Mouse (Mus musculus): Measurements from ENCODE around the gene Rnf220. TPM values are rescaled to one million over a fixed set of nuclear protein-coding genes. Genes with fewer than 3 reads are reported as not detected.

Rnf220 gene
- total and polyA plus RNA-seq, 2 experiments from 2014 or later: 25.6 to 62.3 TPM

DNA sequence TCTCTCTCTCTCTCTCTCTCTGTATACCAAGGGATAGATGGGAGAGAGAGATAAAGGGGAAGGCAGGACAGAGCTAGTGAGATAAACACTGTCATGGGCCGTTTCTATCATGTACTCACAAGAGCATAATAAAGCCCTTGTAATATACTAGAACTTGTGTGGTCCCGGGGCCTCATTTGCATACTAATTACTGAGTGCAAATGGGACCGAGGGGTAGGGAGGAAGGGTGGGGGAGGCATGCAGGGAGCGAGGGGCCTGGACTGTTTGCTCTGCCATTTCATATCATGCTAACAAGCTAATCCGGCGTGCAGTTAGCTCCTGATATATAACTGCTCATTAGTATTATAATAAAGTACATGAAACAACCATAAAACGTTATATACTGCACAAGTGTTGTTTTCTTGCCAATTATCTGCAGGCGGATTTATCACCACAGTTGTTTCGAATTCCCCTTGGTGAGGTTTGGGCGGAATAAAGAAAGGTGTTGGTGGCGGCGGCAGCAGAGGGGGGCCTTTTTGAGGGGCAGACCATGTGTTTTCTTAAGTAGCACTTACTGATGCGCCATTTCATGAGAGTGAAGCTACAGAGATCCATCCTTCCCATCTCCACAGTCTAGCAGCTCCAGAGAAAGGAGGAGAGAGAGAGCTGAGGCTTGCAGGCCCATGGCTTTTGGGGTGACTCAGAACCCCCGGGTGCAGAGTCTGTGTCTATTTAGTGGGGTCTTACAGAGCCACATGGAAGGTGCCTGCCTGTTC is 116.9 kb downstream of the Rnf220 start:
- Histone ChIP-seq H3K27ac (ENCODE audit: low read depth) (no peak overlapping the region), H3K4me1 (ENCODE audit: control insufficient read depth, insufficient read depth) (no peaks in the 10 kb centered on the region), H3K9me3 (replicated peaks; ENCODE audit: control insufficient read depth, low read length) (no peaks in the 10 kb centered on the region), H3K36me3 (replicated peaks; ENCODE audit: control insufficient read depth, insufficient read depth, low read length) (no peaks in the 10 kb centered on the region), H3K4me3 (ENCODE audit: low read depth, low read length) (no peak overlapping the region), H3K4me2 (ENCODE audit: low read depth, low read length) (no peak overlapping the region), H3K9ac (replicated peaks; ENCODE audit: low read depth, low read length) (no peak overlapping the region), H3K27me3 (ENCODE audit: control insufficient read depth, insufficient read depth, low read length) (0 out of 2 replicates have a peak, but pooled peaks cover 3% of the 10 kb centered on the region)
- WGBS: 58% methylated on average over 14 of the region's 14 CpGs
- ATAC-seq (ENCODE audit: insufficient read depth, low read depth): no peak
- DNase-seq (ENCODE audit: low spot score): no peak
- TF ChIP-seq EP300 (IDR thresholded peaks at IDR 0.05; ENCODE audit: low read depth): no peak
- TF ChIP-seq CTCF (IDR thresholded peaks at IDR 0.05; ENCODE audit: low read depth): no peak

DNA sequence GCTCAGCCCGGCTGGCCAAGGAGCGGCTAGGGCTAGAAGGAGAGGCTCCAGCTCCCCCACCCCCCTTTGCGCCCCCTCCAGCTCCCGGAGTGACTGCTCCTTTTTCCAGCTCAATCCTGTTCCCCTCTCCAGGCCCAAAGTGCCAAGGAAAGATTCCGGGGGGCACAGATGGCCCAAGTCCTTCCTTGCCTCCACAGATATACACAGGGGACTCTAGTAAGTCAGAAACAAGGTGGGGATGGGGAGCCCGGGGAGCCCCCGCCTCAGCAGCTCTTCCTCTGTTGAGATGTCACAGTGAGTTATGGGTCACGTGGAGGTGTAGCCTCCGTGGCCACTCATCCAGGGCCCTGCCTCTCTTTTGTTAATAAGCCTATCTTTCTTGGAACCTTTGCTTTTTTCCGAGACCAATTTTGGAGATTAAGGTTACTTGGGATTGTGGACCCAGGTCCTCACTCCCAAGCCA is 122.7 kb downstream of the Rnf220 start:
- DNase-seq (ENCODE audit: low spot score): no peak
- Histone ChIP-seq H3K4me1 (ENCODE audit: control insufficient read depth, insufficient read depth) (no peaks in the 10 kb centered on the region), H3K4me3 (ENCODE audit: low read depth, low read length) (no peak overlapping the region), H3K27ac (ENCODE audit: low read depth) (no peak overlapping the region), H3K27me3 (ENCODE audit: control insufficient read depth, insufficient read depth, low read length) (0 out of 2 replicates have a peak, but pooled peaks cover 9% of the 10 kb centered on the region), H3K9me3 (replicated peaks; ENCODE audit: control insufficient read depth, low read length) (no peaks in the 10 kb centered on the region), H3K36me3 (replicated peaks; ENCODE audit: control insufficient read depth, insufficient read depth, low read length) (no peaks in the 10 kb centered on the region), H3K9ac (replicated peaks; ENCODE audit: low read depth, low read length) (no peak overlapping the region), H3K4me2 (ENCODE audit: low read depth, low read length) (no peak overlapping the region)
- TF ChIP-seq CTCF (IDR thresholded peaks at IDR 0.05; ENCODE audit: low read depth): no peak
- no peak for TF ChIP-seq EP300 (IDR thresholded peaks at IDR 0.05; ENCODE audit: low read depth)
- WGBS: 29% methylated on average over 8 of the region's 10 CpGs
- no peak for ATAC-seq (ENCODE audit: insufficient read depth, low read depth)

DNA sequence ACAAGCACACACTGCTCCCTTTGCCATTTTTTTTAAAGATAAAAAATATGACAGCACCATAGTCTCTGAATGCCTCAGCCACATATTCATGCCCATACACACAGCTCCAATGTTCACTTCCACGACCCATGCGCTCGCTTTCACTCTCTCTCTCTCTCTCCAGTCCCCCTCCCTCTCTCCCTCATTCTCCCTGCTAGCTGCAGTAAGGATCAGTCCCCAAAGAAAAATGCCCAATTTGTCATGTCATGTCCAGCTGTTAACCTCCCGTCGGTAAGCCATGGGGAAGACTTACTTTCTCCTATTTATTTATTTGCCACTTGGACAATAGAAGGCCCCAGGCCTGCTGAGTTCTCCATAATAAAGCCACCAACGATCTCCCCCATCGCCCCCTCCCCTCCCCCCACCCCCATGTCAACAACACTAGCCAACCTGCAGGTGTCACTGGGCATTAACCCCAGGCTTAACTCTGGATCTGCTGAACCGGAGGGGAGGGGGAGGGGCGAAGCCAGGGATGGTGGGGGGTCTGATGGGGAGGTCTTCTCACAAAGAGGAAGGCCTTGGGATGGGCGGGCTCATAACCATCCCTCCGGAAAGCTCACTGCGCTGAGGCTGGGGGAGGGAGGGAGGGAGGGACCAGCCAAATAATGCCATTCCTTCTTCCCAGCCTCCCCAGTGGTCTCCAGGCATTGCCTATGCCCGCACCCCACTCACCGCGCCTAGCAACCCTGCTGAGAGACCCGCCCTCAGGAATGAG is 123.4 kb downstream of the Rnf220 start:
- TF ChIP-seq CTCF (IDR thresholded peaks at IDR 0.05; ENCODE audit: low read depth) (no peak), EP300 (IDR thresholded peaks at IDR 0.05; ENCODE audit: low read depth) (no peak)
- no peaks in the 10 kb centered on the region for H3K36me3 ChIP-seq (replicated peaks; ENCODE audit: control insufficient read depth, insufficient read depth, low read length)
- ATAC-seq (ENCODE audit: insufficient read depth, low read depth) (no peak), DNase-seq (ENCODE audit: low spot score) (no peak)
- no peak overlapping the region for H3K9ac ChIP-seq (replicated peaks; ENCODE audit: low read depth, low read length)
- H3K9me3 ChIP-seq (replicated peaks; ENCODE audit: control insufficient read depth, low read length): no peaks in the 10 kb centered on the region
- 22% methylated on average over 13 of the region's 16 CpGs for WGBS
- H3K4me1 ChIP-seq (ENCODE audit: control insufficient read depth, insufficient read depth): no peaks in the 10 kb centered on the region
- H3K27me3 ChIP-seq (ENCODE audit: control insufficient read depth, insufficient read depth, low read length): 0 out of 2 replicates have a peak, but pooled peaks cover 9% of the 10 kb centered on the region
- H3K4me3 ChIP-seq (ENCODE audit: low read depth, low read length): no peak overlapping the region
- H3K4me2 ChIP-seq (ENCODE audit: low read depth, low read length): no peak overlapping the region
- no peak overlapping the region for H3K27ac ChIP-seq (ENCODE audit: low read depth)

DNA sequence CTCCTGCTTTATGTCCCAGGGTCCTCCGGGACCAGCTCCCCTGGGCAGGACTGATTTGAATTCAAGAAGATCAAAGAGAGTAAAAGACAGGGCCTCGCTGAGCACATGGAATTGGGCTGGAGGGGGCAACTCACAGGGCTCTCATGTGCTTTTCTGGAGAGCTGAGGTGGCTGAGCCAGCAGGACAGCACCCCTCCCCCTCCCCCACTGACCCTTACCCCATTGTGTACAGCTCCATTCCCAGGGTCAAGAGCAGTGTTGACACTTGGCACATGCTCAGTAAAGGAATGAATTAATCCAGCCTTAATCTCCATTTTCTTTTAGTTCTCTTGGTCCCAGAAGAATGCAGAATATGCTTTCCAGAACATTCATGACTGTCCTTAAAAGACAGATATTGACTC is 125.0 kb downstream of the Rnf220 start:
- 0 out of 2 replicates have a peak, but pooled peaks cover 9% of the 10 kb centered on the region for H3K27me3 ChIP-seq (ENCODE audit: control insufficient read depth, insufficient read depth, low read length)
- ATAC-seq (ENCODE audit: insufficient read depth, low read depth) (no peak), DNase-seq (ENCODE audit: low spot score) (no peak)
- no peaks in the 10 kb centered on the region for H3K36me3 ChIP-seq (replicated peaks; ENCODE audit: control insufficient read depth, insufficient read depth, low read length)
- no peak overlapping the region for H3K27ac ChIP-seq (ENCODE audit: low read depth)
- H3K4me1 ChIP-seq (ENCODE audit: control insufficient read depth, insufficient read depth): no peaks in the 10 kb centered on the region
- no peak overlapping the region for H3K4me3 ChIP-seq (ENCODE audit: low read depth, low read length)
- H3K9me3 ChIP-seq (replicated peaks; ENCODE audit: control insufficient read depth, low read length): no peaks in the 10 kb centered on the region
- WGBS: 47% methylated on average over 2 of the region's 2 CpGs
- H3K4me2 ChIP-seq (ENCODE audit: low read depth, low read length): no peak overlapping the region
- H3K9ac ChIP-seq (replicated peaks; ENCODE audit: low read depth, low read length): no peak overlapping the region
- no peak for TF ChIP-seq EP300 (IDR thresholded peaks at IDR 0.05; ENCODE audit: low read depth)
- TF ChIP-seq CTCF (IDR thresholded peaks at IDR 0.05; ENCODE audit: low read depth): no peak

DNA sequence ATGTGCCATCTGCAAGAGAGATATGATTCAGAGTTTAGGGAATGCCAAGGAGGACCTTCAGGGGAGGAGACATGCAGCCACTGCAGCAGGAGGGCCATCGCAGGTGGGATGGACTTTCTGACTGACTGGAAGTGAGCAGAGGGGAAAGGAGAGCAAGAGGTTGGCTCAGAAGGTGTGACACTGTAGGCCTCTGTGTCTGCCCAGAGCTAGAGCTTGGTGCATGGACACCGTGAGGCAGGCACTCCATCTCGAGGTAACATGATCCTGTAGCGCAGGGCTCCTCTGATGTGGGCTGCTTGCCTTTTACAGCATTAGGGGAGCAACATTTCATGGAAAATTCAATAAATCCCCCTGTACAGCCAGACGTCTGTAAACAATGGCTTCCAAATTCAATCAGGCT is 126.5 kb downstream of the Rnf220 start:
- H3K9me3 ChIP-seq (replicated peaks; ENCODE audit: control insufficient read depth, low read length): no peaks in the 10 kb centered on the region
- H3K27me3 ChIP-seq (ENCODE audit: control insufficient read depth, insufficient read depth, low read length): 0 out of 2 replicates have a peak, but pooled peaks cover 8% of the 10 kb centered on the region
- no peaks in the 10 kb centered on the region for H3K36me3 ChIP-seq (replicated peaks; ENCODE audit: control insufficient read depth, insufficient read depth, low read length)
- H3K4me3 ChIP-seq (ENCODE audit: low read depth, low read length): no peak overlapping the region
- H3K27ac ChIP-seq (ENCODE audit: low read depth): no peak overlapping the region
- no peaks in the 10 kb centered on the region for H3K4me1 ChIP-seq (ENCODE audit: control insufficient read depth, insufficient read depth)
- no peak overlapping the region for H3K9ac ChIP-seq (replicated peaks; ENCODE audit: low read depth, low read length)
- ATAC-seq (ENCODE audit: insufficient read depth, low read depth): no peak
- WGBS: 61% methylated on average over 5 of the region's 5 CpGs
- H3K4me2 ChIP-seq (ENCODE audit: low read depth, low read length): no peak overlapping the region
- TF ChIP-seq EP300 (IDR thresholded peaks at IDR 0.05; ENCODE audit: low read depth) (no peak), CTCF (IDR thresholded peaks at IDR 0.05; ENCODE audit: low read depth) (no peak)
- DNase-seq (ENCODE audit: low spot score): no peak
